Mouse (Mus musculus) MEL (cell line): Measurements from ENCODE around the gene Lrch4.

ENCODE experiments used
- CTCF ChIP-seq, 3 experiments: IDR thresholded peaks in 2 of 3; conservative IDR thresholded peaks in 1 of 3; 2 replicates each; pipeline ENCODE4 v1.5.1; 2011 to 2012; ENCODE audit warnings: low read length in 3 of 3, low read depth in 2 of 3, mild to moderate bottlenecking in 2 of 3, improper control_type of control experiment in 1 of 3, inconsistent platforms in 1 of 3, mixed read lengths in 1 of 3, moderate library complexity in 1 of 3; ENCODE audit not compliant: control insufficient read depth in 1 of 3, insufficient read depth in 1 of 3, poor library complexity in 1 of 3, severe bottlenecking in 1 of 3
- GABPA ChIP-seq: IDR thresholded peaks from 2 replicates; pipeline ENCODE4 v1.6.1; 2012; ENCODE audit warnings: low read depth, mild to moderate bottlenecking, inconsistent platforms, low read length, improper control_type of control experiment, moderate library complexity
- GATA1 ChIP-seq: IDR thresholded peaks from 2 replicates; pipeline ENCODE4 v1.6.1; 2011; ENCODE audit warnings: low read depth, low read length, improper control_type of control experiment
- KAT2A ChIP-seq: conservative IDR thresholded peaks from 2 replicates; pipeline ENCODE4 v1.6.1; 2012; ENCODE audit warnings: low read depth, low read length, improper control_type of control experiment, inconsistent platforms
- MAFK ChIP-seq: IDR thresholded peaks from 2 replicates; pipeline ENCODE4 v1.6.1; 2011; ENCODE audit warnings: low read depth, mild to moderate bottlenecking, low read length, improper control_type of control experiment, borderline replicate concordance
- MXI1 ChIP-seq: IDR thresholded peaks from 2 replicates; pipeline ENCODE4 v1.6.1; 2011; ENCODE audit warnings: mild to moderate bottlenecking, low read depth, low read length, improper control_type of control experiment
- MYB ChIP-seq: IDR thresholded peaks from 2 replicates; pipeline ENCODE4 v1.6.1; 2011; ENCODE audit warnings: mild to moderate bottlenecking, low read depth, low read length, improper control_type of control experiment
- NRF1 ChIP-seq: IDR thresholded peaks from 2 replicates; pipeline ENCODE4 v1.6.1; 2014; ENCODE audit warnings: low read depth, mild to moderate bottlenecking, inconsistent platforms, low read length, improper control_type of control experiment, moderate library complexity; ENCODE audit not compliant: poor library complexity, insufficient read depth, severe bottlenecking
- POLR2A ChIP-seq, 2 experiments: IDR thresholded peaks; 2 replicates each; pipeline ENCODE4 v1.6.1; 2011 to 2012; ENCODE audit warnings: low read length in 2 of 2, mild to moderate bottlenecking in 2 of 2, control low read depth in 1 of 2, improper control_type of control experiment in 1 of 2, low read depth in 1 of 2, moderate library complexity in 1 of 2; ENCODE audit not compliant: control insufficient read depth in 1 of 2, insufficient read depth in 1 of 2, poor library complexity in 1 of 2
- TAL1 ChIP-seq: IDR thresholded peaks from 2 replicates; pipeline ENCODE4 v1.6.1; 2012; ENCODE audit warnings: mild to moderate bottlenecking, inconsistent platforms, low read length, moderate library complexity, mixed read lengths
- TCF12 ChIP-seq: IDR thresholded peaks from 2 replicates; pipeline ENCODE4 v1.6.1; 2014; ENCODE audit warnings: low read depth, mild to moderate bottlenecking, inconsistent platforms, low read length, improper control_type of control experiment, moderate library complexity
- UBTF ChIP-seq: IDR thresholded peaks from 2 replicates; pipeline ENCODE4 v1.6.1; 2012; ENCODE audit warnings: low read depth, mild to moderate bottlenecking, inconsistent platforms, low read length, improper control_type of control experiment, moderate library complexity, borderline replicate concordance; ENCODE audit not compliant: insufficient read depth
- USF2 ChIP-seq, 2 experiments: IDR thresholded peaks; 2 replicates each; pipeline ENCODE4 v1.6.1; 2011 to 2012; ENCODE audit warnings: improper control_type of control experiment in 2 of 2, low read length in 2 of 2, borderline replicate concordance in 1 of 2, inconsistent platforms in 1 of 2, low read depth in 1 of 2, mild to moderate bottlenecking in 1 of 2; ENCODE audit not compliant: insufficient read depth in 1 of 2
- ZMIZ1 ChIP-seq: IDR thresholded peaks from 2 replicates; pipeline ENCODE4 v1.6.1; 2012; ENCODE audit warnings: low read depth, mild to moderate bottlenecking, inconsistent platforms, low read length, improper control_type of control experiment, moderate library complexity

GRCm38 (mm10) chr5:137663057-137663456, 34.1 kb downstream of the Lrch4 start:
- TF ChIP-seq CTCF (IDR thresholded peaks at IDR 0.05 in 2 of 3, conservative IDR thresholded peaks at IDR 0.05 in 1 of 3; ENCODE audit: control insufficient read depth in 1 of 3, insufficient read depth in 1 of 3, low read depth in 2 of 3, low read length in 3 of 3, poor library complexity in 1 of 3, severe bottlenecking in 1 of 3) = no peak
- no peak for TF ChIP-seq POLR2A (IDR thresholded peaks at IDR 0.05; ENCODE audit: control insufficient read depth in 1 of 2, insufficient read depth in 1 of 2, low read depth in 1 of 2, low read length in 2 of 2, poor library complexity in 1 of 2)
- no peak for TF ChIP-seq MXI1
- no peak for TF ChIP-seq MAFK
- TF ChIP-seq TAL1 = no peak
- TF ChIP-seq USF2 (IDR thresholded peaks at IDR 0.05; ENCODE audit: borderline replicate concordance in 1 of 2, insufficient read depth in 1 of 2, low read depth in 1 of 2, low read length in 2 of 2) = no peak
- TF ChIP-seq TCF12 = no peak
- TF ChIP-seq ZMIZ1 = no peak
- TF ChIP-seq KAT2A = no peak
- TF ChIP-seq MYB = no peak
- TF ChIP-seq GATA1 = no peak
- no peak for TF ChIP-seq UBTF
- TF ChIP-seq NRF1 = no peak
- TF ChIP-seq GABPA = no peak
